Mouse (Mus musculus): ENCODE measurements around the gene Nicn1. TPM values are rescaled to one million over a fixed set of nuclear protein-coding genes. Genes with fewer than 3 reads are reported as not detected.

Gene Nicn1
- polyA plus RNA-seq, 1 experiment from 2014 or later = 149 TPM

GRCm38 (mm10) chr9:108341801-108342200 is 51.6 kb downstream of the Nicn1 start:
- Histone ChIP-seq H3K27ac (no peak overlapping the region), H3K36me3 (replicated peaks) (no peaks in the 10 kb centered on the region), H3K27me3 (replicated peaks) (no peaks in the 10 kb centered on the region), H3K4me2 (no peak overlapping the region), H3K9ac (no peak overlapping the region), H3K9me3 (no peaks in the 10 kb centered on the region), H3K4me1 (peaks cover 28% of the 10 kb centered on the region), H3K4me3 (no peak overlapping the region)
- no peak for ATAC-seq (replicated peaks)

DNA sequence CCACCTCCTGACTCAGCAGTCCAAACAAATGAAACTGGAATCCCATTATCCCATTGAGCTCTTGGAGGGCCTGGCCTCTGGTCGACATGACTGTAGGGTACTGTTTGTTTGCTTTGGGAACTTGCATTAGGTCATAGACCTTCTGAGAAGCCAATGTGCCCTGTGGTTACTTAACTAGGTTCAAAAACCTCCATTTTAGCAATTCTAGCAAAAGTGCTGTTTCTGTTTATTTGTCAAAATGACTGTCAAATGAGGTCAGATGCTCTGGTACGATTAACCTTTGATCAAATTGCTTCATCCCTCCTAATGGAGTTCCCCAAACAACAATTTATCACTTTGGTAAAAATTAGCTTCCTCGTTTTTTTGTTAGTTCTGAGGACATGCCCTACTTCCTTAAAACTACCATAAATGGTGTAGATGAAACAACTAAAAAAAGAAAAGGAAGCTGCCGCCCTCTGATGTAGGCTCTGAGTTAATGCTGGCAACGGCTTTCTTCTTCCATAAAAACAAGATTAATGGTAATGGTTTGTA is 52.1 kb downstream of the Nicn1 start:
- peaks cover 31% of the 10 kb centered on the region for H3K4me1 ChIP-seq
- no peaks in the 10 kb centered on the region for H3K9me3 ChIP-seq
- no peak for ATAC-seq (replicated peaks)
- H3K4me3 ChIP-seq = no peak overlapping the region
- no peaks in the 10 kb centered on the region for H3K27me3 ChIP-seq (replicated peaks)
- H3K36me3 ChIP-seq (replicated peaks) = no peaks in the 10 kb centered on the region
- H3K27ac ChIP-seq = no peak overlapping the region
- no peak overlapping the region for H3K9ac ChIP-seq
- 61% methylated on average over 5 of the region's 5 CpGs for WGBS
- H3K4me2 ChIP-seq = no peak overlapping the region

- ATAC-seq (replicated peaks) = no peak
- Histone ChIP-seq H3K36me3 (replicated peaks) (no peaks in the 10 kb centered on the region), H3K27ac (no peak overlapping the region), H3K27me3 (replicated peaks) (no peaks in the 10 kb centered on the region), H3K4me3 (no peak overlapping the region), H3K4me1 (peaks cover 30% of the 10 kb centered on the region), H3K9ac (no peak overlapping the region), H3K4me2 (no peak overlapping the region), H3K9me3 (no peaks in the 10 kb centered on the region)
- 83% methylated on average over 3 of the region's 3 CpGs for WGBS
These were observed 53.1 kb downstream of the Nicn1 start for GRCm38 (mm10) chr9:108343331-108343730.

GRCm38 (mm10) chr9:108343835-108344234 is 53.6 kb downstream of the Nicn1 start:
- no peak overlapping the region for H3K4me2 ChIP-seq
- H3K4me1 ChIP-seq = peaks cover 30% of the 10 kb centered on the region
- WGBS = 90% methylated on average over 1 of the region's 1 CpGs
- H3K4me3 ChIP-seq = no peak overlapping the region
- H3K27me3 ChIP-seq (replicated peaks) = no peaks in the 10 kb centered on the region
- H3K27ac ChIP-seq = no peak overlapping the region
- ATAC-seq (replicated peaks) = no peak
- H3K9me3 ChIP-seq = no peaks in the 10 kb centered on the region
- H3K9ac ChIP-seq = no peak overlapping the region
- H3K36me3 ChIP-seq (replicated peaks) = no peaks in the 10 kb centered on the region

DNA sequence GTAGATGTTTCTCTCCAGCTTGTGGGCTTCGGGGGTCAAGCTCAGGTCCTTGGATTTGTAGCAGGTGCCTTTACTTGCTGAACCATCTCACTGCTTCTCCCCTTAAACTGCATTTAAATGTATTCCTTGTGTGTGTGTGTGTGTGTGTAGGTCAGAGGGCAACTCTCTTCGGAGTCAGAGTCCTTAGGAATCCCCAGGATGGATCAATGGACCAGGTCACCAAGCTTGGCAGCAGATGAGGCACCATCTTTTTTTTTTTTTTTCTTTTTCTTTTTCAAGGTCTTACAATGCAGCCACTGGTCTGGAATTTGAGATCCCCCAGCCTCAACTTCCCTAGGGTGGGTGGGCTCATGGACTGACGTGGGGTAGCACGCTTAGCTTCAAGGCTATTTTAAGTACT is 54.2 kb downstream of the Nicn1 start:
- H3K9ac ChIP-seq = no peak overlapping the region
- H3K4me1 ChIP-seq = peaks cover 37% of the 10 kb centered on the region
- no peaks in the 10 kb centered on the region for H3K9me3 ChIP-seq
- WGBS = 82% methylated on average over 4 of the region's 4 CpGs
- no peaks in the 10 kb centered on the region for H3K27me3 ChIP-seq (replicated peaks)
- H3K36me3 ChIP-seq (replicated peaks) = no peaks in the 10 kb centered on the region
- ATAC-seq (replicated peaks) = no peak
- H3K4me2 ChIP-seq = no peak overlapping the region
- H3K4me3 ChIP-seq = no peak overlapping the region
- no peak overlapping the region for H3K27ac ChIP-seq

Other genes starting within 250 kb of the Nicn1 start
- 19.6 and 22.0 TPM in 2 replicates for gene Gmppb, start 241.2 kb upstream of the Nicn1 start, polyA plus RNA-seq (2015; fragmentation: Nextera tagmentation; extraction: Ambion mirVana)
- 3.5 and 3.6 TPM in 2 replicates for gene Amigo3, start 237.3 kb upstream of the Nicn1 start, polyA plus RNA-seq (2015; fragmentation: Nextera tagmentation; extraction: Ambion mirVana)
- gene Mst1, start 210.0 kb upstream of the Nicn1 start, polyA plus RNA-seq (2015; fragmentation: Nextera tagmentation; extraction: Ambion mirVana) = not detected in 2 replicates
- gene Rnf123, start 207.1 kb upstream of the Nicn1 start, polyA plus RNA-seq (2015; fragmentation: Nextera tagmentation; extraction: Ambion mirVana) = 54.7 and 55.0 TPM in 2 replicates
- 54.7 and 61.3 TPM in 2 replicates for gene Apeh, start 195.8 kb upstream of the Nicn1 start, polyA plus RNA-seq (2015; fragmentation: Nextera tagmentation; extraction: Ambion mirVana)
- 11.1 TPM in 2 replicates for gene Bsn, start 100.0 kb upstream of the Nicn1 start, polyA plus RNA-seq (2015; fragmentation: Nextera tagmentation; extraction: Ambion mirVana)
- gene Dag1, start 26.5 kb upstream of the Nicn1 start, polyA plus RNA-seq (2015; fragmentation: Nextera tagmentation; extraction: Ambion mirVana) = 69.3 and 75.5 TPM in 2 replicates
- gene Amt, start 6.4 kb downstream of the Nicn1 start, polyA plus RNA-seq (2015; fragmentation: Nextera tagmentation; extraction: Ambion mirVana) = 28.9 and 32.1 TPM in 2 replicates
- gene Rhoa, start 15.7 kb downstream of the Nicn1 start, polyA plus RNA-seq (2015; fragmentation: Nextera tagmentation; extraction: Ambion mirVana) = 251 and 257 TPM in 2 replicates
- 51.4 and 54.9 TPM in 2 replicates for gene Tcta, start 15.7 kb downstream of the Nicn1 start, polyA plus RNA-seq (2015; fragmentation: Nextera tagmentation; extraction: Ambion mirVana)
- gene Gpx1, start 48.5 kb downstream of the Nicn1 start, polyA plus RNA-seq (2015; fragmentation: Nextera tagmentation; extraction: Ambion mirVana) = 413 and 429 TPM in 2 replicates
- 149 and 151 TPM in 2 replicates for gene Usp4, start 57.4 kb downstream of the Nicn1 start, polyA plus RNA-seq (2015; fragmentation: Nextera tagmentation; extraction: Ambion mirVana)
- 2.4 and 2.7 TPM in 2 replicates for gene 1700102P08Rik, start 102.4 kb downstream of the Nicn1 start, polyA plus RNA-seq (2015; fragmentation: Nextera tagmentation; extraction: Ambion mirVana)
- 1.7 and 1.8 TPM in 2 replicates for gene Ccdc36, start 138.1 kb downstream of the Nicn1 start, polyA plus RNA-seq (2015; fragmentation: Nextera tagmentation; extraction: Ambion mirVana)
- not detected in 2 replicates for gene BC048562, start 146.1 kb downstream of the Nicn1 start, polyA plus RNA-seq (2015; fragmentation: Nextera tagmentation; extraction: Ambion mirVana)
- 70.2 and 71.4 TPM in 2 replicates for gene Ccdc71, start 170.1 kb downstream of the Nicn1 start, polyA plus RNA-seq (2015; fragmentation: Nextera tagmentation; extraction: Ambion mirVana)
- gene Klhdc8b, start 171.2 kb downstream of the Nicn1 start, polyA plus RNA-seq (2015; fragmentation: Nextera tagmentation; extraction: Ambion mirVana) = 82.8 and 87.3 TPM in 2 replicates
- gene Lamb2, start 189.3 kb downstream of the Nicn1 start, polyA plus RNA-seq (2015; fragmentation: Nextera tagmentation; extraction: Ambion mirVana) = 19.1 and 22.7 TPM in 2 replicates
- 87.1 and 94.3 TPM in 2 replicates for gene Usp19, start 200.2 kb downstream of the Nicn1 start, polyA plus RNA-seq (2015; fragmentation: Nextera tagmentation; extraction: Ambion mirVana)
- gene Qars, start 217.3 kb downstream of the Nicn1 start, polyA plus RNA-seq (2015; fragmentation: Nextera tagmentation; extraction: Ambion mirVana) = 64.0 and 64.6 TPM in 2 replicates
- 132 and 133 TPM in 2 replicates for gene Qrich1, start 226.4 kb downstream of the Nicn1 start, polyA plus RNA-seq (2015; fragmentation: Nextera tagmentation; extraction: Ambion mirVana)

All from midbrain, embryonic 15.5 days (tissue).